Mouse (Mus musculus) lung, postnatal 4 days (tissue): ENCODE results near the gene Tyro3.

ENCODE experiments used
- DNase-seq, 2 experiments: peaks; one replicate each; pipeline ENCODE4 v3.0.0; 2021

Gene Tyro3

DNA sequence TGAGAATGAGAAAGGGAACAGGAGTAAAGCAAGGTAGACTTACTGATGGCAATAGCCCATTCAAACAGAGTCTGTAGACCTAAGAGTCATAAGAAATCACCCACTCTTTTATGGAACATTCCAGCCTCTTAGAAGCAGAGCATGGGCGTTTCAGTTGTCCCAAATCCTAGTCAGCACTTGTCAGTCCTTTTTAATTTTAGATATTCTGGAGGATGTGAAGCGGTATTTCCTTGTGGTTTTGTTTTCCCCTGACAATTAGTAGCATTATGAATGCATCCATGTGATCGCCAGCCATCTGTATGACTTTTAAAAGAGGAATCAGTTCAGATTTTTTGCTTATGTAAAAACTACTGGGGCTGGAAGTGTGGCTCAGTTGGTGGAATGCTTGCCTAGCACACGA is 67.0 kb downstream of the Tyro3 start:
- no peak for DNase-seq
